Mouse (Mus musculus) urinary bladder, postnatal 10 days (tissue): ENCODE measurements around the gene Tmtc2.

ENCODE experiments used
- DNase-seq: peaks from one replicate; pipeline ENCODE4 v3.0.0; 2022; ENCODE audit warnings: low spot score

The Tmtc2 gene

GRCm38 (mm10) chr10:105495248-105495647 is 79.0 kb downstream of the Tmtc2 start:
- DNase-seq = no peak

DNA sequence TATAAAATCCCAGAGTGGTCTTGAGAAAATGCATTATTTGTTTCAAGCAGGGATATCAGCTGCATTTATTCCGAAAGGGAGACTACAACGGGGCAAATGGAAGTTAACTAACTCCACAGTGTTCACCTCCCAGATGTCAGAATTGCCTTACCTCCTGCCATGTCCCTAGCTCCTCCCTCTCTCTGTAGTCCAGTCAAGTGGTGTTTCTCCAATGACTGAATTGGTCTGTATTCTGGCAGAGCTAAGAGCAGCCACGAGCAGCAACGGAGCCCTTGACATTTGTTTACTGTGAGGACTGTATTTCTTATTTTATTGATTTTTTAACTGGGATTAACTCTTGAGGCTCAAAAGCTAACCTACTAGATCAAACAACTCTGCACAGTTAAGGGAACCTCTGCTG is 81.8 kb downstream of the Tmtc2 start:
- DNase-seq = no peak

- DNase-seq = no peak
Measured at GRCm38 (mm10) chr10:105490748-105491147, 83.5 kb downstream of the Tmtc2 start.

DNA sequence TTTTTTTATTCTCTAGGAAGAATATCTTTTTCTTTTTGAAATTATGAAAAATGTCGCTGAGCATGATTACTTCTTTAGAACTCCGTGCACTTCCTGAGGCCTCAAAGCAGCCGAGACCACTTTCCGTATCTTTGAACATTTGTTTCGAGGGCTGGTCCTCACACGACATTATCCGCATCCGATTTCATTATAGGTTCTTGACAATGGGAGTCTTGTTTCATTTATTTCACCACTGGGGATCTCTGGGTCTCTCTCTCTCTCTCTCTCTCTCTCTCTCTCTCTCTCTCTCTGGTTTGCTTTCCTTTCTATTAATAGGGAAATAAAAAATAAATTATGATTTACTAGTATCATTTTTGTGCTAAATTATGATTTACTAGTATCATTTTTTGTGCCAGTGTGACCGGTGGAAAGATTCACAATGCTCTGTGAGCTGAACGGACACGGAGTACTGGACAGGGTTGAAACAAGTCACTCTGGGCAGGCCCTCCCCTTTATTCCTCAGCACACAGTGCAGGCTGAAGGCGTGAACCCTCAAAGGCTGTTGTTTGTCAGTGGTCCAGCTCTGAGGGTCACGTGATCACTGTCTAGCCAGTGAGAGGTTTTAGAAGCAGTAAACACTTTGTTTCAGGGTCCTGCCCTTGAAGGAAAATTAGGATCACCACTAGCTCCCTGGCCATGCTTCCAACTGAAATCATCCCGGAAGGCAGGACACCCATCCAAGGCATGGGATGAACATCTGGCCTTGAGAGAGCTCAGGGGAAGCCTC is 84.1 kb downstream of the Tmtc2 start:
- DNase-seq = no peak

- DNase-seq = no peak
Measured at GRCm38 (mm10) chr10:105486977-105487376, 87.3 kb downstream of the Tmtc2 start.

- no peak for DNase-seq
Measured at GRCm38 (mm10) chr10:105484355-105485094, 89.7 kb downstream of the Tmtc2 start.

DNA sequence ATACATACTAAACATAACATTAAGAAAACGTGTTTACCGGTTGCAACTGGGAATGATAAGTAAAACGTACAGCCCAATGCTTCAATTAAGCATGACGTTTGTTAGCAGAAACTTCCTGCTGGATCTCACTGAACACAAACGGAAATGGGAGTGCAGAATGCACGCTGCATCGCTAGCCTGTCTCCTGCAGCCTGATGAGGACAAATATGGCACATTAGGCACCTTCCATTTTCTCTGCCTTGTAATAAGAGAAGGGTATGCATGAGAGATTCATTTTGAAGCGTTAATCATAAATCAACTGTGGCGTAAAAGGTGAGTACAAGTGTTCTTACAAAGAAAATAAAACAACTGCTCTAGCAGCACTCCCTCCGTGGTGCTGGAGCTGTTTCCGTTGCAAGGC is 94.5 kb downstream of the Tmtc2 start:
- no peak for DNase-seq

DNA sequence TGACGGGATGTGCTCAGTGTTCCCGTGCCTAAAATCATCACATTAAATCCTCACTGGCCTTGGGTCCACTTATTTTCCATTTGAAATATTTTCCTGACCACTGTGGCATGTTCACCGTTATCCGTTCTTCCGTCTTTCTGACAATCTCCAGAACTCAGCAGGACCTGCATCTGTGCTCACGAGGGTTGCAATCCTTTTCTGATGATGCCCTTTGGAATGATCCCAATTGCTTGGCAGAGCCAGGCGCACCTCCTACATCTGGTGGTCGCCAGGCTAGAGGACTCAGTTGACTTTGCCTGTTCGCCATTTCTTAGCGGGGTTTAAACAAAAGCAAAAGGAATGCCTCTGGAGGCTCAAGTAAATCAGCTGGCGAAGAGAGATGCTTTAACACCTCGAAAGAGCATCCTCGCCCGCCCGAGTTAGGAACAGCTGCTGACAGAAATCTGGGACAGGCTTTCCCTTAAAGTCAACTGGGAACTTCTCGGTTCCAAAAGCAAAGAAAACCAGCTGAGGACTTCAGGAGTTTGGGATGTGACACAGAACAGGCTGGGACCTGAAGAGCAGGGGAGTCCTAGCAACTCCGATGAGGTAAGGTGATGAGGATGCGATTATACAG is 96.5 kb downstream of the Tmtc2 start:
- DNase-seq = no peak

- no peak for DNase-seq
Measured at GRCm38 (mm10) chr10:105474162-105474830, 100.0 kb downstream of the Tmtc2 start.

DNA sequence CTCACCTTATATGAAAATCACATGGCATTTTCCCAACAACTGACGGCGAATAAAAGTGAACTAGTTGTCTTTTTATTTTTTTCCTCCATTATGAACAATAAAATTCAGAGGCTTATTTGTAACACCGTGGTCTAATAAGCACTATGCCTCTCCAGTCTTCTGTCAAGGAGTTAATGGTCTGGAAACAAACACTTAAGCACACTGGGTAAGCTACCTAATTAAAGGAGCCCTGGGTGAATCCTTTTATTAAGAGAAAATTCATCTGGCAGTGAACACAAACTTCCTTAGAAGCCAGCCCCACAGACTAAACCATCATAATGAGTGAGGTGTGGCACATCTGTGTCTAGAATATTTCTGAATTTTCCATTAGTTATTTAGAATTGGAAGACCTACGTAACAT is 109.9 kb downstream of the Tmtc2 start:
- no peak for DNase-seq

DNA sequence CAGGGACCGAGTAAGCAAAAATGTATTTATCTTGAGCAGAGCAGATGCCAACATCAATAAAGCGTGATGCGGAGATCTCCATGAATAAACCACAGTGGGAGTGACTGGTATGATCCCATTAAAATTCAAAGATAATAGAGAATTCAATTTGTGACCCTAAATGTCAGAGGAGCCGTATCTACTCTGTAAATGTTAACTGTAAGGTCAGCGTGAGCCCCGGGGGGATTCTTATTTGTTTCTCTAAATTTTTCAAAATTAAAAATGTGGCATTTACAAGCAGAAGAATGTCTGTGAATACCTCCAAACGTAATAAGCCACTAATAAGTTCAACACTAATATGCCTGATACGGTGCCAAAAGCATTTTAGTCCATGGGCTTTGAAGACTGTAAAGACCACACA is 120.8 kb downstream of the Tmtc2 start:
- DNase-seq = no peak

- DNase-seq = no peak
Measured at GRCm38 (mm10) chr10:105447191-105447590, 127.1 kb downstream of the Tmtc2 start.

GRCm38 (mm10) chr10:105444309-105444708 is 129.9 kb downstream of the Tmtc2 start:
- DNase-seq = no peak

- DNase-seq = no peak
Measured at GRCm38 (mm10) chr10:105434879-105435278, 139.4 kb downstream of the Tmtc2 start.

GRCm38 (mm10) chr10:105430885-105431284 is 143.4 kb downstream of the Tmtc2 start:
- DNase-seq = no peak

- DNase-seq = no peak
Measured at GRCm38 (mm10) chr10:105430232-105430631, 144.0 kb downstream of the Tmtc2 start.

DNA sequence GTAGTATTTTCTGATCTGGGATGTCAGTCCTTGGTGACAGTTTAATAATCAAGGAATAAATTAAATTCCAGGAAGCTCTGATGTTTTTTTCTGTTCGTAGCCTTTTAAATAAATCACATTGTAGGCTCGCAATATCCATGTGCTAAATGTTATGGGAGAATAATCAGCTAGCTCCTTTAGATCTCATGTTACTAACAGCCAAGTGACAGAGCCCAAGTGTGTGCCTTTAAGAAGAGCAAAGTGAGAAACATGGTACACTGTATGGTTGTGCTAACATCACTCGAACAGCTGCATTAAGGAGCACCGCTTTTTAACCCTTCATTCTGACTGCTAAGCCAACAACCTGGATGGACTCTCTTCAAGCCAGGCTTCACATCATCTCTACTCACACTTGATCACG is 146.2 kb downstream of the Tmtc2 start:
- DNase-seq = no peak

- no peak for DNase-seq
Measured at GRCm38 (mm10) chr10:105427625-105428024, 146.6 kb downstream of the Tmtc2 start.

DNA sequence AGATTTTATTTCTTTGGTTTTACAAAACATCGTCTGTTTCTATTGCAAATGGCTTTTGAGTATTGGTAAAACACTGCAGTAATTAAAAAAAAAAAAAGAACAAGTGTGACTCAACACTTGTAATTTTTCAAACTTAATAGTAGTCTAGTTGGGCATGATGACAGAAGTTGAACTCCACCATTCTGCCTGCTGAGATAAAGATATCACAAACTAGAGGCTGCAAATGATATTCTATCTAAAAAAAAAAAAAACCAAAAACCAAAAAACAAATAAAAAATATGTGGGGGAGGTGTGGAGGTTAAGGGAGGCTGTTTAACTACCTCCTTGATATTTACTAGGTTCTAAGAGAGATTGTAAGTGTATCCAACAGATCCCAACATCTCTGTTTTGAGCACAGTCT is 149.2 kb downstream of the Tmtc2 start:
- no peak for DNase-seq

DNA sequence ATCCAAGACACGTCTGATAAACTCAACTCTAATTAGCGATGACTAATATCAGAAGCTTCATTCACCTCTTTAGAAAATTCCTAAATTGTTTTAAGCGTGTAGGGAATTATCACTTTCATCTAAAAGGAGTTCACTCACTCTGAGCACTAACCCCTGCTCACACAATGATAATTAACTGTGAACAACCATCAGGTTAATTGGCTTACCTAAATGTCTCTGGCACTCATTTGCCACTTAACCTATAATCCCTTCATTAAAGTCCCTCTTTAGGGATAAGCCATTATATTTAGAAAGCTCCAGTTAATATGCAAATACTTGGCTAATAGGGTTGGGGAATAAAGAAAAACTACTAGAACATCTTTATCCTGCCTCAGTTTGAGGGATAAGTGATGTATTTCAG is 151.1 kb downstream of the Tmtc2 start:
- DNase-seq = no peak

DNA sequence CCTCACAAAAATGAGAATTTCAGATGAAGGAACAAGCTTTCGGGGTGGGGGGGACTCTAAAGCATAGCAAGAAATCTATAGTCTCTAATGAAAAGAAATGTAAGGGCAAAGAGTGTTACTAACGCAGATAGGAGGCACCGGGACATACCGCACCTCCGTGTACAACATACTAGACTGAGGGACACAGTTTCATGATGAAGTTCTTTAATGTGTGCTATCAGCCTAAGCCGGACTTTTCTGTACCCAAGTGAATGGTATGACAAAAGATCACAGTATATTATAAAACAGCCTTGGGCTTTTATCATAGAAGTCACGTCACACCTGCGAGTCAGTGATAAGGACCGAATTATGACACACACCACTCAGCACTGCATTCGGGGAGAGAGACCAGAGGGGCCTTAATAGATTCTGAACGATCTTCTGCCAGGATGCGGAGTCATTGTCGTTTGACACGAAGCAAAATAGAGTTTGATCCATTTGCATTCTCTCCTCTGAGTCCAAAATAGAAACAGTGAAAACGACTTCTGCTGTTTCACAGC is 156.3 kb downstream of the Tmtc2 start:
- no peak for DNase-seq

GRCm38 (mm10) chr10:105416601-105417000 is 157.7 kb downstream of the Tmtc2 start:
- DNase-seq = no peak
